In genomic region chr2:71748451-71748850, GRCm38 (mm10) we compare ENCODE assay signal across 21 mouse cellular contexts. TPM values are rescaled to one million over a fixed set of nuclear protein-coding genes. Genes with fewer than 3 reads are reported as not detected.
DNase-seq lines count a peak whose midpoint lies in the region; ATAC-seq and TF ChIP-seq lines count a peak whose summit lies in the region.
"Had no signal": no experiment of that assay in that cellular context is flagged by ENCODE, and none has a peak within 500 bp of the region (broad histone marks: within the 10 kb centered on the region; RNA-seq: fewer than 3 reads in every experiment).

No protein-coding gene starts in this region.

- H3K27ac ChIP-seq in lung, embryonic 14.5 days (ENCODE audit: low read depth): no peak overlapping the region
- H3K27ac ChIP-seq in ES-Bruce4 (ENCODE audit: insufficient read depth, low read length): peak overlapping the region; percentile 100
- no peak overlapping the region; the same call in 1 of the 2 replicates for H3K27ac ChIP-seq in ES-E14 (ENCODE audit: insufficient read depth, low read depth, low read length, poor library complexity, severe bottlenecking)
- no peak overlapping the region for H3K27ac ChIP-seq in hindbrain, postnatal 0 days
- H3K27ac ChIP-seq: embryonic facial prominence, embryonic 12.5 days; forebrain, embryonic 12.5 days; forebrain, embryonic 15.5 days had no signal

- TF ChIP-seq CTCF in lung, embryonic 14.5 days (IDR thresholded peaks at IDR 0.05; ENCODE audit: low read depth): no peak
- no peak for TF ChIP-seq CTCF in ES-Bruce4 (IDR thresholded peaks at IDR 0.05; ENCODE audit: low read depth, low read length)
- no peak for TF ChIP-seq CTCF in hindbrain, postnatal 0 days (IDR thresholded peaks at IDR 0.05; ENCODE audit: low read depth)

- no peak overlapping the region for H3K4me2 ChIP-seq in lung, embryonic 14.5 days
- H3K4me2 ChIP-seq in hindbrain, postnatal 0 days (ENCODE audit: low read depth, low read length): no peak overlapping the region
- H3K4me2 ChIP-seq: embryonic facial prominence, embryonic 12.5 days; forebrain, embryonic 12.5 days; forebrain, embryonic 15.5 days had no signal

- H3K4me3 ChIP-seq in lung, embryonic 14.5 days (ENCODE audit: low read depth, low read length): no peak overlapping the region
- H3K4me3 ChIP-seq in ES-Bruce4 (ENCODE audit: low read depth, low read length) (no peak overlapping the region), ES-E14 (ENCODE audit: insufficient read depth in 1 of 2, low read depth in 1 of 2, low read length in 2 of 2, poor library complexity in 1 of 2, severe bottlenecking in 1 of 2) (peak overlapping the region in 1 of 2 experiments; percentile 10; a peak in 1 of 4 replicates)
- no peak overlapping the region for H3K4me3 ChIP-seq in hindbrain, postnatal 0 days (ENCODE audit: low read length)
- H3K4me3 ChIP-seq: embryonic facial prominence, embryonic 10.5 days; embryonic facial prominence, embryonic 12.5 days; forebrain, embryonic 12.5 days; forebrain, embryonic 15.5 days had no signal

- in situ Hi-C loops in ES-E14 (cut with MboI; ENCODE audit: low sequenced_read_pairs in 2 of 2, unreplicated experiment in 2 of 2): no loop called here

- WGBS in lung, embryonic 14.5 days: 67% methylated on average over 5 of the region's 5 CpGs
- WGBS in hindbrain, postnatal 0 days: 92% methylated on average over 5 of the region's 5 CpGs

- no peaks in the 10 kb centered on the region for H3K27me3 ChIP-seq in lung, embryonic 14.5 days (ENCODE audit: insufficient read depth, low read length)
- H3K27me3 ChIP-seq in ES-Bruce4 (ENCODE audit: control insufficient read depth, insufficient read depth, low read length, poor library complexity, severe bottlenecking): no peaks in the 10 kb centered on the region
- no peaks in the 10 kb centered on the region for H3K27me3 ChIP-seq in hindbrain, postnatal 0 days (ENCODE audit: insufficient read depth, low read length)
- H3K27me3 ChIP-seq: embryonic facial prominence, embryonic 12.5 days; forebrain, embryonic 12.5 days; forebrain, embryonic 15.5 days had no signal

- H3K9ac ChIP-seq in lung, embryonic 14.5 days: no peak overlapping the region
- peak overlapping the region; percentile 75 for H3K9ac ChIP-seq in ES-Bruce4 (ENCODE audit: low read depth, poor library complexity, severe bottlenecking)
- H3K9ac ChIP-seq in ES-E14 (ENCODE audit: insufficient read depth, low read depth, low read length, poor library complexity, severe bottlenecking): peak overlapping the region; percentile 31; the same call in 1 of the 2 replicates
- H3K9ac ChIP-seq in hindbrain, postnatal 0 days (replicated peaks; ENCODE audit: low read length): no peak overlapping the region
- H3K9ac ChIP-seq: embryonic facial prominence, embryonic 12.5 days; forebrain, embryonic 12.5 days; forebrain, embryonic 15.5 days; forebrain, postnatal 0 days had no signal

- H3K4me1 ChIP-seq in lung, embryonic 14.5 days (ENCODE audit: insufficient read depth): peaks cover 13% of the 10 kb centered on the region
- H3K4me1 ChIP-seq in ES-Bruce4 (ENCODE audit: control insufficient read depth, insufficient read depth, low read length): peaks cover 2% of the 10 kb centered on the region
- H3K4me1 ChIP-seq in ES-E14 (ENCODE audit: control insufficient read depth in 2 of 2, insufficient read depth in 2 of 2, low read length in 2 of 2, poor library complexity in 1 of 2): peaks cover 12 to 17% of the 10 kb centered on the region in 2 experiments
- no peaks in the 10 kb centered on the region for H3K4me1 ChIP-seq in hindbrain, postnatal 0 days (ENCODE audit: insufficient read depth, low read length)

- no peaks in the 10 kb centered on the region for H3K36me3 ChIP-seq in lung, embryonic 14.5 days (ENCODE audit: insufficient read depth)
- H3K36me3 ChIP-seq in ES-Bruce4 (ENCODE audit: control insufficient read depth, insufficient read depth, low read length, poor library complexity, severe bottlenecking): no peaks in the 10 kb centered on the region
- H3K36me3 ChIP-seq in ES-E14 (ENCODE audit: control insufficient read depth, insufficient read depth, low read length, poor library complexity, severe bottlenecking): no peaks in the 10 kb centered on the region
- no peaks in the 10 kb centered on the region for H3K36me3 ChIP-seq in hindbrain, postnatal 0 days (ENCODE audit: insufficient read depth, low read length)
- H3K36me3 ChIP-seq: embryonic facial prominence, embryonic 10.5 days; embryonic facial prominence, embryonic 12.5 days; forebrain, embryonic 12.5 days; forebrain, embryonic 15.5 days had no signal

- no peak for TF ChIP-seq EP300 in ES-Bruce4 (IDR thresholded peaks at IDR 0.05; ENCODE audit: insufficient read depth, low read depth, low read length)

- H3K9me3 ChIP-seq in lung, embryonic 14.5 days (ENCODE audit: low read depth, low read length): no peaks in the 10 kb centered on the region
- H3K9me3 ChIP-seq in ES-Bruce4 (replicated peaks; ENCODE audit: control insufficient read depth, insufficient read depth, low read length, poor library complexity, severe bottlenecking): no peaks in the 10 kb centered on the region
- H3K9me3 ChIP-seq in ES-E14 (ENCODE audit: control insufficient read depth, insufficient read depth, low read depth, low read length): no peaks in the 10 kb centered on the region
- no peaks in the 10 kb centered on the region for H3K9me3 ChIP-seq in hindbrain, postnatal 0 days (ENCODE audit: low read length)
- H3K9me3 ChIP-seq: embryonic facial prominence, embryonic 10.5 days; embryonic facial prominence, embryonic 12.5 days; forebrain, embryonic 12.5 days; forebrain, embryonic 15.5 days had no signal

- no peak for TF ChIP-seq POLR2A in ES-Bruce4 (IDR thresholded peaks at IDR 0.05; ENCODE audit: insufficient read depth, low read length)

- DNase-seq in lung, embryonic 14.5 days: peak; percentile 45
- no peak for DNase-seq in lung, postnatal 14 days
- DNase-seq in ES-E14 (ENCODE audit: low read depth, low spot score) (no peak), ZHBTc4 (ENCODE audit: low read depth, low spot score) (peak; percentile 48)
- no peak for DNase-seq in kidney, postnatal 36 days
- DNase-seq in kidney, adult 11 months: no peak
- DNase-seq in hindbrain, postnatal 0 days (ENCODE audit: low spot score): no peak
- DNase-seq: adrenal gland, adult 2 months; adrenal gland, postnatal 10 days; adrenal gland, postnatal 25 days; cerebellum, adult 11 months; cerebellum, adult 18-20 months; cerebellum, adult 8-10 months; cerebellum, adult 9-11 months; cerebellum, postnatal 14 days; forebrain, postnatal 0 days had no signal

- no peak for ATAC-seq in lung, embryonic 14.5 days (ENCODE audit: insufficient read depth)
- no peak for ATAC-seq in hindbrain, postnatal 0 days
- ATAC-seq: forebrain, embryonic 15.5 days; forebrain, postnatal 0 days had no signal

TF ChIP-seq in ES-E14, 5 proteins besides CTCF, POLR2A, EP300 and RAD21:
- TF ChIP-seq HCFC1 (IDR thresholded peaks at IDR 0.05; ENCODE audit: borderline replicate concordance, insufficient read depth, low read length) (no peak), ZNF384 (IDR thresholded peaks at IDR 0.05; ENCODE audit: low read depth, low read length) (no peak), CHD2 (IDR thresholded peaks at IDR 0.05; ENCODE audit: low read depth, low read length) (no peak), MAFK (IDR thresholded peaks at IDR 0.05; ENCODE audit: insufficient read depth, low read depth, low read length) (no peak), ZC3H11A (IDR thresholded peaks at IDR 0.05; ENCODE audit: borderline replicate concordance, low read depth, low read length) (no peak)

RNA-seq across cellular contexts. Expression of gene Itga6, which starts 3.0 kb away (rescaled TPM):
- 97.3 and 97.5 TPM in 2 replicates for polyA plus RNA-seq in lung, embryonic 14.5 days (2014; fragmentation: Nextera tagmentation; extraction: Ambion mirVana)
- polyA plus RNA-seq in ES-Bruce4 (2011; ENCODE audit: insufficient read depth, insufficient read length, low read depth, missing spikeins): 143 and 151 TPM in 2 replicates
- 169 and 217 TPM in 2 replicates for total RNA-seq in ES-E14 (2012; rRNA removed)
- 46.7 and 50.0 TPM in 2 replicates for total RNA-seq in hindbrain, postnatal 0 days (2014; rRNA removed)
- 20.0 and 20.7 TPM in 2 replicates for polyA plus RNA-seq in hindbrain, postnatal 0 days (2015; fragmentation: Nextera tagmentation; extraction: Ambion mirVana)

Comparison
In these comparisons a context has a peak if more than half of its experiments do, and no peak if none do; other contexts are left out.
1. DNase-seq: peak in lung, embryonic 14.5 days (single experiment) and ZHBTc4 (single experiment); none in lung, postnatal 14 days (single experiment), ES-E14 (single experiment), kidney, postnatal 36 days (0 of 2), kidney, adult 11 months (single experiment) and hindbrain, postnatal 0 days (single experiment).
2. H3K9ac ChIP-seq: peak in ES-Bruce4 (single experiment) and ES-E14 (single experiment); none in lung, embryonic 14.5 days (single experiment) and hindbrain, postnatal 0 days (single experiment).